Mouse (Mus musculus): ENCODE data around the gene Mrps35. TPM values are rescaled to one million over a fixed set of nuclear protein-coding genes. Genes with fewer than 3 reads are reported as not detected.

Gene Mrps35
- total RNA-seq, 2 experiments from 2014 or later, result 43.7 to 47.9 TPM

DNA sequence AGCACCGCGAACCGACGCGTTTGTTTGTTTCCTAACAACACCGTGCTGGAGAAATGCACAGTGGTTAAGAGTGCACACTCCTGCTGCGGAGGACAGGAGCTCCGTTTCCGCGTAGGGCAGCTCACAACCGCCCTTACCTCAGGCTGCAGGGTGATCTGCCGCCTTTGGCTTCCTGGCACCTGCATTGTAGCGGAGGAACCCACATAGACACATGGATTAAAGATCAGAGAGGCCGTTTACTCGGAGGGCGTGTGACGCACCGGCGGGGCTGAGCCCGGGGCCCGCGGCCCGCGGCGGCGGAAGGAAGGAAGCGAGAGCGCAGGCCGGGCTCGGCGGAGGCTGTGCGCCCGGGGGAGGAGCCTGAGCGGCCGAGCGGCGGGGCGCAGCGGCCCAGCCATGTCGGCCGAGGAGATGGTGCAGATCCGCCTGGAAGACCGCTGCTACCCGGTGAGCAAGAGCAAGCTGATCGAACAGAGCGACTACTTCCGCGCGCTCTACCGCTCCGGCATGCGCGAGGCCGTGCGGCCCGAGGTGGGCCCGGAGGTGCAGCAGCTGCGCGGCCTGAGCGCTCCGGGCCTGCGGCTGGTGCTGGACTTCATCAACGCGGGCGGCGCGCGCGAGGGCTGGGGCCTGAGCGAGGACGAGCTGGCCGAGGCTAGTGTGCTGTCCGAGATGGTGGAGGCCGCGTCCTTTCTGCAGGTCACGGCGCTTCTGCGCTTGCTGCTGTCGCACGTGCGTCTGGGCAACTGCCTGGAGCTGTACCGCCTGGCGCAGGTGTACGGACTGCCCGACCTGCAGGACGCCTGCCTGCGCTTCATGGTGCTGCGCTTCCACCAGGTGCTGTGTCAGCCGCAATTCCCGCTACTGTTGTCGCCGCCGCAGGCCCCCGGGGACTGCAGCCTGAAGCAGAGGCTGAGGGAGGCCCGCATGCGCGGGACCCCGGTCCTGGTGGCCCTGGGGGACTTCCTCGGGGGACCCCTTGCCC, 48.9 kb downstream of the Mrps35 start, which contains the start of gene Klhl42:
Gene Klhl42 (plus strand): TSS at position 244 of the 985 bp plus-strand sequence.
- Histone ChIP-seq H3K27ac (peak within 1 kb of the TSS; percentile 93), H3K4me3 (peak within 1 kb of the TSS; percentile 68)
- DNase-seq (ENCODE audit: extremely low spot score in 1 of 2, low spot score in 2 of 2), result peak; percentile 75 to 80
- no peak for TF ChIP-seq CTCF (IDR thresholded peaks at IDR 0.05)
- intact Hi-C loops (cut with DNase I), result loop anchor here (2.0 kb wide), 1 partner anchor 49 kb away; the partner anchor contains the start of gene Mrps35

DNA sequence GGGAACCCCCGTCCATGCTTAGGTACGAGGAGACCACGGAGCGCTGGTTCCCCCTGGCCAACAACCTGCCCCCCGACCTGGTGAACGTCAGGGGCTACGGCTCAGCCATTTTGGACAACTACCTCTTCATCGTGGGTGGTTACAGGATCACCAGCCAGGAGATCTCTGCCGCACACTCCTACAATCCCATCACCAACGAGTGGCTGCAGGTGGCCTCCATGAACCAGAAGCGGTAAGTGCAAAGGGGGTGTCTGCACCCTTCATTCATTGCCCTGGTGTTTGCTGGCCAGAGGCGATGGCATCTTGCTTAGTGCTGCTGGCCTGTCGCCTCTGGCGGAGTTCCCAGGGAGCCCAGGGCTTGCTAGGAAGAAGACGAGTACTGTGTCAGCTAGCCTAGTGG, 49.6 kb downstream of the Mrps35 start:
- H3K27ac ChIP-seq, result peak overlapping the region; percentile 93
- intact Hi-C loops (cut with DNase I), result no loop called here
- H3K4me3 ChIP-seq, result peak overlapping the region; percentile 68
- no peak for TF ChIP-seq CTCF (IDR thresholded peaks at IDR 0.05)
- DNase-seq (ENCODE audit: extremely low spot score in 1 of 2, low spot score in 2 of 2), result peak; percentile 32 to 39

DNA sequence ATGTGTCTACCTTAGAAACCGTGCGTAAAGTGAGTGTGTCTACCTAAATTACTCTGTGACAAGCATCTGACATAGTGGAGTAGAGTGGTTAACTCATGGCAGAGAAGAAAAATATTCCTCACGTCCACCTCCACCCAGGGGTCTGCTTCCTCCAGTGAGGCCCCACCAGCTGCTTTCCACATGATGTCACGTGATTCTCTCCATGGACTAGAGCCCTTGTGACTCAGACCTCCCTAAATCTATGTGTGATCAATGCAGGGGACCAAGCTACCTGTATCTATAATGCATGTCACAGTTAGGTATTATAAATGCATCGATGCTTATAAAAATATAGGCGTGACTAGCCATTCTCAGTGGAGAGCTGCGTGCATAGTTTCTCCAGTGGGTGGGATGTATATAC, 52.2 kb downstream of the Mrps35 start:
- H3K27ac ChIP-seq, result no peak overlapping the region
- TF ChIP-seq CTCF (IDR thresholded peaks at IDR 0.05), result no peak
- DNase-seq (ENCODE audit: extremely low spot score in 1 of 2, low spot score in 2 of 2), result no peak
- H3K4me3 ChIP-seq, result no peak overlapping the region; the same call in 1 of the 2 replicates
- intact Hi-C loops (cut with DNase I), result no loop called here

DNA sequence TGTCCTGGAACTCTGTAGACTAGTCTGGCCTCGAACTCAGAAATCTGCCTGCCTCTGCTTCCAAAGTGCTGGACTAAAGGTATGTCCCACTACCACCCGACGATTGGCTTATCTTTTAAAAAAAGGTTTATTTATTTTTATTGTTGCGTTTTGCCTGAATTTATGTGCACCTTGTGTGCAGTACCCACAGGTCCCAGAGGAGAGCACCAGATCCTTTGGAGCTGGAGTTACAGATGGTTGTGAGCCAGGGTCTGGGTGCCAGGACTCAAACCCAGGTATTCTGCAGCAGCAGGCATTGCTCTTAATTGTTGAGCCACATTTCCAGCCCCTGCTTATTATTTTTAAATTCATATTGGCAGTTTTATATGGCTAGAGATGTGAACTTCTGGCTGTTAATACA, 53.5 kb downstream of the Mrps35 start:
- Histone ChIP-seq H3K27ac (no peak overlapping the region), H3K4me3 (no peak overlapping the region)
- intact Hi-C loops (cut with DNase I), result no loop called here
- TF ChIP-seq CTCF (IDR thresholded peaks at IDR 0.05), result no peak; the same call in 1 of the 2 replicates
- no peak for DNase-seq (ENCODE audit: extremely low spot score in 1 of 2, low spot score in 2 of 2)

DNA sequence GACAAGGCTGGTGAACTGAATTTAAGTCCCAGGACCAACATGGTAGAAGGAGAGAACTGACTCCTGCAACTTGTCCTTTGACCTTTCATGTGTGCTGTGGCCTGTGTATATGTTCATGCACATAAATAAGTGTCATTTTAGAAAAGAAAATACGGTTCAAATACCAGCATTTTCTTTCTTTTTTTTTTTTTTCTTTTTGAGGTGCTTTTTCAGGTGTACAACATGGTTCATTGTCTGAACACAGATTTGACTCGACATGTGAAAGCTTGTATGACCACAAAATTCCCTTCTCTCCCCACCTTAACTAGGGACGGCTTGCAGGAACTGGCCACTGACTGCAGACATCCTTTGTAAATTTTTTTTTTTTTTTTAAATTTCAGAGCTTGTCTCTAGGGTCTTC, 54.4 kb downstream of the Mrps35 start:
- no peak for TF ChIP-seq CTCF (IDR thresholded peaks at IDR 0.05)
- Histone ChIP-seq H3K4me3 (no peak overlapping the region), H3K27ac (no peak overlapping the region)
- intact Hi-C loops (cut with DNase I), result no loop called here
- DNase-seq (ENCODE audit: extremely low spot score in 1 of 2, low spot score in 2 of 2), result no peak

DNA sequence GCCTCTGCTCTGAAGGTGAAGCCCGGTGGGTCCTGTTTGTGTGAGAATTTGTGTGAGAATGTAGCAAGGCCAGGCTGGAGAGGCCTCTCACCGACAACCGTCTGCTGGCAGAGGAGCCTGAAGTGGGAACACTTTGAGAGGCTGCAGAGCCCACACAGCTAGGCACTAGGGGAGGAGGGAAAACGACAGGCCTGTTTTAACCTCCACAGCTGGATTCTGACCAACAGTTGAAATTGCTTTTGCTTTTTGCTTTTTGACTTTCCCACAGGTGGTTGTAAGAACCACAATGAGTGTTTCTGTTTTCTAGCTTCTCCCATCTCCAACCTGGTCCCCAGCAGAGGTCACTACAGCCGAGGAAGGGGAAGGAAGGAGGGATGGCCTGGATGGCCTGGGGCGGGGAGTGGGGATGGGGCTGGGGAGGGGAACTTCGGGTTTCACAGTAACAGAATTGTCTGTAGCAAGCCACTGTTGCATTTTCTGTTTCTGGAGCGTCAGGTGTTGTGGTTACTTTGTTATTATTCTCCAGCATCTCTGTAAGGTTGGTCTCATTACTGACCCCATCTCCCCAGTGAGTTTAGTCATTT, 54.9 kb downstream of the Mrps35 start:
- DNase-seq (ENCODE audit: extremely low spot score in 1 of 2, low spot score in 2 of 2), result no peak
- intact Hi-C loops (cut with DNase I), result no loop called here
- no peak overlapping the region for H3K27ac ChIP-seq
- no peak overlapping the region for H3K4me3 ChIP-seq
- no peak for TF ChIP-seq CTCF (IDR thresholded peaks at IDR 0.05)

DNA sequence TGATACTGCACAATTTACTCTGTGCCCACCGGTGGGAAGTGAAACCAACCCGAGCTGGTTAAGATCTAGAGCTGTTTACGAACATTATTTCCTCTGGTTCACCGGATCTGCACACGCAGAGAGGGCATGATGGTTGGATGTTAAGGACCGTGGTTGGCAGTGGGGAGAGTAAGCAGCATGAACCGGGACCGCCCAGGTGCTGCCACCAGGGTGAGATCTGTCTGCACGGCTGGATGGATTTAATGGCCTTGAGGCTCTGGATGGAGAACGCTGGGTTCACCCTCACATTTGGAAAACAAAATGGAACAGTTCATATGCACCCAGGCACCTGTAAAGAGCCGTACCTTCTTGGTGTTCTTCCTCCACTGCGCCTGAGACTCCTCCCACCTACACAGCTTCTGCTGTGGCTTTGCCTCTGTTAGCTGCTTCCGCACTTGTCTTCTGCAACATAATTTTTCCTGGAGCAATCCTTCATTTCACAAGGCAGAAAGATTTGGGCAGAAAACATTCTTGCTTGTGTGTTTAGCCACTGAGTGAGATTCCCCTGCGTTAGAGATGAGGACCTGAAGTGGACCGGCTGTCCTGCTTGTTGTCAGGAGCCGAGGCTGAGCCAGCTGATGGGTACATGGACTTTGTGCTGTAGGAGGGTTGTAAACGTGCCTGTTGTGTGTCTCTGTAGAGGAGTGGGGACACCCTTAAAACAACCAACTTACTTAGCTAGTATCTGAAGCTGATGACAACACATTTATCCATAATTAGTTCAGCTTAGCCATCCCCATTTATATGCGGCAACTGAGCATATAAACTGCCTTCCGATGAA, 57.1 kb downstream of the Mrps35 start:
- Histone ChIP-seq H3K27ac (peak overlapping the region; percentile 58; the same call in 1 of the 2 replicates), H3K4me3 (no peak overlapping the region; the same call in 1 of the 2 replicates)
- no peak; the same call in 1 of the 2 replicates for TF ChIP-seq CTCF (IDR thresholded peaks at IDR 0.05)
- intact Hi-C loops (cut with DNase I), result no loop called here
- no peak for DNase-seq (ENCODE audit: extremely low spot score in 1 of 2, low spot score in 2 of 2)

DNA sequence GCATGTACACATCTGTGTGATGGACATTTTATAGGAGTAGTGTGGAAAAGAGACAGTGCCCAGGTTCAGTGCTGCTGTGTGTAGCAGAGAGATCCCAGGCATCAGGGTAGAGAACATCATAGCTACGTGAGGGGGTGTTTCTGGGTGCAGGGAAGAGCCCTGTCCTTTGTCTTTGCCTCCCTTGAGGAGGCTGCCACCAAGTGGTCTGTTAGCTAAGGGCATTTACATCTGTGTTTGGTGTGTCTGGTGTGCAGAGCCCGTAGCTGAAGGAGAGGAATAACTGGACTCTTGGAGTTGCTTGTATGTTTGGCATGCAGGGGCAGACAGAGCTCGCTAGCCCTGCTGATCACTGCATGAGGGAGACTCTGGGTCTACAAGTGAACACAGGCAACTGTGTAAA, 59.7 kb downstream of the Mrps35 start:
- H3K27ac ChIP-seq, result no peak overlapping the region
- H3K4me3 ChIP-seq, result no peak overlapping the region
- intact Hi-C loops (cut with DNase I), result no loop called here
- no peak; the same call in none of the 2 replicates for TF ChIP-seq CTCF (IDR thresholded peaks at IDR 0.05)
- DNase-seq (ENCODE audit: extremely low spot score in 1 of 2, low spot score in 2 of 2), result no peak

DNA sequence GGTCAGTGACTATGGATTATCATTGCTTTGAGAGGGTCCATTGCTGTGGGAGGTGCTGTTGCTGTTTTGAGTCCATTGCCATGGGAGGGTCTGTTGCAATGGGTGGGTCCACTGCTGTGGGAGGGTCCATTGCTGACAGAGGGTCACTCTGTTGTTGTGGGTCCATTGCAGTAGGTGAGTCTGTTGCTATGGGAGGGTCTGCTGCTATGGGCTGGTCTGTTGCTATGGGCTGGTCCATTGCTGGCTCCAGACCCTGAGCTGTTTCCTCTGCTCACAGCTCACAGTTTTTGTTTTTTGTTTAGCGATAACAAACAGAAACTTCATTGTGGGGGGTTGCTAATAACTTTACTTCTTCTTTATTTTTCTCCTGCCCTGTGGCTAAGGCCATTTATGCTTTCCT, 63.0 kb downstream of the Mrps35 start:
- Histone ChIP-seq H3K4me3 (no peak overlapping the region), H3K27ac (no peak overlapping the region)
- no peak for DNase-seq (ENCODE audit: extremely low spot score in 1 of 2, low spot score in 2 of 2)
- intact Hi-C loops (cut with DNase I), result no loop called here
- TF ChIP-seq CTCF (IDR thresholded peaks at IDR 0.05), result no peak

DNA sequence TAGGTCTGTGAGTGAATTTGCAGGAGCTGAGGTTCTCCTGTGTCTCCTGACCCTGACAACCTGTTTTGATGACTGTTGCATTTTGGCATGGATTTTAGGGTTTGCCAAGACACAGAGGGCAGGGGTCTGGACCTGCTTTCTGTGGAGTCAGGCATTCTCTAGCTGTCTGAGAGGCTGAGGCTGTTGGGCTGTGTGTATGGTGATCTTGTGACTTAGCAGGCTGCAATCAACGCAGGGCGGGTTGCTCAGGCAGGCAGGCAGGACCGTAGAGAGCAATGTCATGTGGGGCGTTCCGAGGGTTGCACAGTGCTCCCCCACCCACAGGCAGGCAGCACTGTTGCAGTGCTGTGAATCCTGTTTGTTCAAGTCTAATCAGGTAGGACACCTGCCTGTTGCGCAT, 64.2 kb downstream of the Mrps35 start:
- intact Hi-C loops (cut with DNase I), result no loop called here
- Histone ChIP-seq H3K4me3 (no peak overlapping the region), H3K27ac (no peak overlapping the region)
- no peak for DNase-seq (ENCODE audit: extremely low spot score in 1 of 2, low spot score in 2 of 2)
- TF ChIP-seq CTCF (IDR thresholded peaks at IDR 0.05), result no peak

DNA sequence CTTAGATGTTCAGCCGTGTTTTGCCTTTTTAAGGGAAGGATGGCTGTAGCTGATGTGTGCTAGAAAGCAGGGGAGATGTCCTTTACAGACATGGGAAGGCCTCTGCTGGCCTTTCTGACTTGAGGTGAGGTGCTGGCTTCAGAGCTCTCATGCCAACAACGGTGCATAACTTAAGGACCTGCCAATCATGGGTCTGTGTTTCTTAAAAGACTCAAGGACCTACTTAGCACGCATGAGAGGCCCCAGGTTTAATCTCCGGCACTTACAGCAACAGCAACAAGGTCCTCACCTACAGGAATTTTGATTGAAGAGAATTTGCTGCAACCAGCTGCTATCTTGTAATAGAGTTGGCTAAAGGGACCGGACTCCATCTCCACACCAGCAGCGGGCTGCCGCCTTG, 66.7 kb downstream of the Mrps35 start:
- DNase-seq (ENCODE audit: extremely low spot score in 1 of 2, low spot score in 2 of 2), result no peak
- intact Hi-C loops (cut with DNase I), result no loop called here
- no peak for TF ChIP-seq CTCF (IDR thresholded peaks at IDR 0.05)

More for the DNA sequence above, 66.7 kb downstream of the Mrps35 start:
- Histone ChIP-seq H3K27ac (no peak overlapping the region), H3K4me3 (no peak overlapping the region)
